12 mouse cellular contexts compared by ENCODE assay signal in genomic region chr4:127054522-127055198, GRCm38 (mm10). TPM values are rescaled to one million over a fixed set of nuclear protein-coding genes. Genes with fewer than 3 reads are reported as not detected.
DNase-seq lines count a peak whose midpoint lies in the region; ATAC-seq and TF ChIP-seq lines count a peak whose summit lies in the region.
"Had no signal": no experiment of that assay in that cellular context is flagged by ENCODE, and none has a peak within 500 bp of the region (broad histone marks: within the 10 kb centered on the region; RNA-seq: fewer than 3 reads in every experiment).

No protein-coding gene starts in this region.

- no peaks in the 10 kb centered on the region for H3K27me3 ChIP-seq in liver, adult 2 months (ENCODE audit: control insufficient read depth, insufficient read depth, low read length)
- no peaks in the 10 kb centered on the region for H3K27me3 ChIP-seq in liver, embryonic 12.5 days (replicated peaks)
- no peaks in the 10 kb centered on the region for H3K27me3 ChIP-seq in G1E (ENCODE audit: insufficient read depth, low read length)
- H3K27me3 ChIP-seq in liver, postnatal 0 days (ENCODE audit: insufficient read depth, low read length) = no peaks in the 10 kb centered on the region

- H3K9ac ChIP-seq in liver, adult 2 months (ENCODE audit: low read depth, low read length) = no peak overlapping the region
- H3K9ac ChIP-seq in liver, embryonic 12.5 days = no peak overlapping the region
- H3K9ac ChIP-seq in liver, postnatal 0 days (replicated peaks) = no peak overlapping the region

- H3K4me1 ChIP-seq in liver, adult 2 months (ENCODE audit: control insufficient read depth, insufficient read depth, low read length) = no peaks in the 10 kb centered on the region
- peaks cover 4% of the 10 kb centered on the region for H3K4me1 ChIP-seq in liver, embryonic 12.5 days
- H3K4me1 ChIP-seq in G1E (ENCODE audit: insufficient read depth, low read depth, low read length) = peaks cover 8% of the 10 kb centered on the region
- H3K4me1 ChIP-seq in liver, postnatal 0 days (ENCODE audit: insufficient read depth) = no peaks in the 10 kb centered on the region
- H3K4me1 ChIP-seq: forebrain, embryonic 10.5 days; limb, embryonic 10.5 days had no signal

- no peak for DNase-seq in liver, adult 2 months (ENCODE audit: extremely low read depth, low read depth, low spot score)
- no peak for DNase-seq in G1E (ENCODE audit: low spot score)
- peak; percentile 64 for DNase-seq in ZHBTc4 (ENCODE audit: low read depth, low spot score)
- no peak for DNase-seq in liver, postnatal 0 days
- DNase-seq in embryo, embryonic 10 days (ENCODE audit: low spot score) = no peak
- DNase-seq in frontal cortex, postnatal 10 days (ENCODE audit: low spot score in 2 of 2) = no peak
- DNase-seq: gastrocnemius, postnatal 25 days; lung, postnatal 4 days had no signal

- H3K9me3 ChIP-seq in liver, embryonic 12.5 days (replicated peaks) = no peaks in the 10 kb centered on the region
- no peaks in the 10 kb centered on the region for H3K9me3 ChIP-seq in G1E (replicated peaks)
- no peaks in the 10 kb centered on the region for H3K9me3 ChIP-seq in liver, postnatal 0 days (ENCODE audit: low read length)
- H3K9me3 ChIP-seq: forebrain, embryonic 10.5 days; limb, embryonic 10.5 days had no signal

- no peak overlapping the region for H3K4me2 ChIP-seq in liver, embryonic 12.5 days
- no peak overlapping the region for H3K4me2 ChIP-seq in liver, postnatal 0 days (ENCODE audit: low read depth, low read length)

- TF ChIP-seq EP300 in liver, postnatal 0 days (IDR thresholded peaks at IDR 0.05; ENCODE audit: low read depth) = no peak

- no peak overlapping the region for H3K4me3 ChIP-seq in liver, adult 2 months (ENCODE audit: insufficient read depth, low read depth, low read length)
- no peak overlapping the region for H3K4me3 ChIP-seq in liver, embryonic 12.5 days
- H3K4me3 ChIP-seq in G1E (ENCODE audit: low read depth, low read length) = no peak overlapping the region
- H3K4me3 ChIP-seq in liver, postnatal 0 days (ENCODE audit: low read depth, low read length) = no peak overlapping the region
- H3K4me3 ChIP-seq: forebrain, embryonic 10.5 days; limb, embryonic 10.5 days; myocyte had no signal

- ATAC-seq in liver, embryonic 12.5 days = no peak
- no peak for ATAC-seq in G1E (ENCODE audit: extremely low read depth, insufficient number of reproducible peaks, low FRiP score, poor library complexity, severe bottlenecking)
- no peak for ATAC-seq in liver, postnatal 0 days

- peaks cover 3% of the 10 kb centered on the region; the same call in 1 of the 2 replicates for H3K79me2 ChIP-seq in liver, adult 2 months (ENCODE audit: control insufficient read depth, insufficient read depth, low read length)

- WGBS in liver, adult 2 months = 90% methylated on average over 7 of the region's 7 CpGs
- WGBS in liver, embryonic 12.5 days (ENCODE audit: insufficient replicate concordance) = 51% methylated on average over 7 of the region's 7 CpGs
- WGBS in liver, postnatal 0 days (ENCODE audit: insufficient replicate concordance) = 68% methylated on average over 7 of the region's 7 CpGs

- TF ChIP-seq POLR2A in liver, adult 2 months (IDR thresholded peaks at IDR 0.05; ENCODE audit: extremely low read depth, insufficient read depth, low read length) = no peak

- H3K27ac ChIP-seq in liver, adult 2 months (replicated peaks; ENCODE audit: insufficient read depth, low read depth, low read length) = no peak overlapping the region
- H3K27ac ChIP-seq in liver, embryonic 12.5 days = no peak overlapping the region
- no peak overlapping the region for H3K27ac ChIP-seq in liver, postnatal 0 days (ENCODE audit: low read depth)
- H3K27ac ChIP-seq: forebrain, embryonic 10.5 days; limb, embryonic 10.5 days had no signal

- TF ChIP-seq CTCF in liver, adult 2 months (IDR thresholded peaks at IDR 0.05; ENCODE audit: low read depth, low read length) = peak; percentile 20; the same call in 1 of the 2 replicates
- peak; percentile 31; the same call in 1 of the 2 replicates for TF ChIP-seq CTCF in G1E (IDR thresholded peaks at IDR 0.05; ENCODE audit: low read depth, low read length)
- peak; percentile 51 for TF ChIP-seq CTCF in liver, postnatal 0 days (IDR thresholded peaks at IDR 0.05; ENCODE audit: low read depth)

- H3K36me3 ChIP-seq in liver, adult 2 months (ENCODE audit: control insufficient read depth, insufficient read depth, low read length) = peaks cover 16% of the 10 kb centered on the region; the same call in 1 of the 2 replicates
- H3K36me3 ChIP-seq in liver, embryonic 12.5 days = peaks cover 85% of the 10 kb centered on the region
- peaks cover 82% of the 10 kb centered on the region for H3K36me3 ChIP-seq in G1E (replicated peaks)
- H3K36me3 ChIP-seq in liver, postnatal 0 days (replicated peaks; ENCODE audit: insufficient read depth, low read length) = peaks cover 23% of the 10 kb centered on the region

RNA-seq across cellular contexts. Expression of gene Zmym1, which starts 6.3 kb away (rescaled TPM):
- 3.4 and 5.0 TPM in 2 replicates for total RNA-seq in liver, adult 2 months (2014; rRNA removed)
- 0.62 and 0.81 TPM in 2 replicates for polyA plus RNA-seq in liver, adult 2 months (2012; rRNA removed)
- polyA plus RNA-seq in liver, embryonic 12.5 days (2016; fragmentation: Nextera tagmentation; extraction: Ambion mirVana) = 13.7 and 15.2 TPM in 2 replicates
- total RNA-seq in G1E (2014; fragmentation: Nextera tagmentation) (21.4 and 30.6 TPM in 2 replicates), G1E (2017) (19.0 and 26.3 TPM in 2 replicates)
- 1.8 and 3.7 TPM in 2 replicates for polyA plus RNA-seq in G1E (2012)
- polyA plus RNA-seq in liver, postnatal 0 days (2015; fragmentation: Nextera tagmentation; extraction: Ambion mirVana) = 5.7 and 5.9 TPM in 2 replicates

RNA-seq across cellular contexts. Expression of gene Zmym6, which starts 22.5 kb away (rescaled TPM):
- total RNA-seq in liver, adult 2 months (2014; rRNA removed) = 6.8 and 7.2 TPM in 2 replicates
- polyA plus RNA-seq in liver, adult 2 months (2012; rRNA removed) = 0.98 and 1.4 TPM in 2 replicates
- 5.6 and 6.8 TPM in 2 replicates for polyA plus RNA-seq in liver, embryonic 12.5 days (2016; fragmentation: Nextera tagmentation; extraction: Ambion mirVana)
- 29.5 and 44.9 TPM in 2 replicates for total RNA-seq in G1E (2014; fragmentation: Nextera tagmentation)
- total RNA-seq in G1E (2017) = 25.7 and 35.3 TPM in 2 replicates
- polyA plus RNA-seq in G1E (2012) = 0.50 and 1.0 TPM in 2 replicates
- polyA plus RNA-seq in liver, postnatal 0 days (2015; fragmentation: Nextera tagmentation; extraction: Ambion mirVana) = 2.2 TPM in 2 replicates
- polyA plus RNA-seq: myocyte had no signal

RNA-seq across cellular contexts. Expression of gene Sfpq, which starts 33.5 kb away (rescaled TPM):
- total RNA-seq in liver, adult 2 months (2014; rRNA removed) = 49.3 and 50.9 TPM in 2 replicates
- polyA plus RNA-seq in liver, adult 2 months (2012; rRNA removed) = 11.1 and 12.6 TPM in 2 replicates
- polyA plus RNA-seq in liver, embryonic 12.5 days (2016; fragmentation: Nextera tagmentation; extraction: Ambion mirVana) = 87.6 and 87.8 TPM in 2 replicates
- total RNA-seq in G1E (2014; fragmentation: Nextera tagmentation) (329 and 353 TPM in 2 replicates), G1E (2017) (302 and 471 TPM in 2 replicates)
- 346 and 492 TPM in 2 replicates for polyA plus RNA-seq in G1E (2012)
- 26.2 and 32.2 TPM in 2 replicates for polyA plus RNA-seq in liver, postnatal 0 days (2015; fragmentation: Nextera tagmentation; extraction: Ambion mirVana)
